Mouse (Mus musculus) CD8-positive naive resting alpha-beta T cell, adult 2 months (primary cell): ENCODE results near the gene Igdcc3.

Experiments used
- DNase-seq, 2 experiments: peaks; one replicate each; pipeline ENCODE4 v3.0.0; 2022; ENCODE audit warnings: low read depth in 2 of 2, low spot score in 2 of 2

Gene Igdcc3

DNA sequence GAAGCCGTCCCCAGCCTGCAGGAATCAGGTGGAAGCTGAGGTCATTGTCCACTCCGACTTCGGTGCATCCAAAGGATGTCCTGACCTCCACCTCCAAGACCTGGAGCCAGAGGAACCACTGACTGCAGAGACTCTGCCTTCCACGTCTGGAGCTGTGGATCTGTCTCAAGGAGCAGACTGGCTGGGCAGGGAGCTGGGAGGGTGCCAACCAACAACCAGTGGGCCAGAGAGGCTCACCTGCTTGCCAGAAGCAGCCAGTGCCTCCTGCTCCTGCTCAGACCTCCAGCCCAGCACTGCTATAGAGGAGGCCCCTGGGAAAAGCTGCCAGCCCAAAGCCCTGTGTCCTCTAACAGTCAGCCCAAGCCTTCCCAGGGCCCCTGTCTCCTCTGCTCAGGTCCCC is 5.9 kb upstream of the Igdcc3 start:
- no peak for DNase-seq

DNA sequence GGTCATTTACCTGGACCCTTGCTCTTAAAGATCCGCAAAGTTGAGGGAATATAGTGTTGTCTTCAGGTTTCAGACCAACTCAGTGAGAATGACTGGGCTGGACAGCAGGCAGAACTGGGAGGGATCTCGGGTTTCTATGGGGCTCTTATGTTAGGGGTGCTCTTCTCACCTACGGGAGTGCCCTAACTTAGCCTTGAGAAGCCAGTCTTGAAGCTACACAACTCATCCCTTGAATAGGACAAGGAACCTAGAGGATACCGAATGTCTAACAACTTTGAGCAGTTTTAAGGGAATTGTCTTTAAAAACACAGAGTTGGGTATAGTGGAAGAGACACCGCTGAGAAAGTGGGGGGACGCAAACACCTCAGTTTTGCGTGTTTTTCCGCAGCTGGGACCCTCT is 498 bp upstream of the Igdcc3 start:
- no peak for DNase-seq

DNA sequence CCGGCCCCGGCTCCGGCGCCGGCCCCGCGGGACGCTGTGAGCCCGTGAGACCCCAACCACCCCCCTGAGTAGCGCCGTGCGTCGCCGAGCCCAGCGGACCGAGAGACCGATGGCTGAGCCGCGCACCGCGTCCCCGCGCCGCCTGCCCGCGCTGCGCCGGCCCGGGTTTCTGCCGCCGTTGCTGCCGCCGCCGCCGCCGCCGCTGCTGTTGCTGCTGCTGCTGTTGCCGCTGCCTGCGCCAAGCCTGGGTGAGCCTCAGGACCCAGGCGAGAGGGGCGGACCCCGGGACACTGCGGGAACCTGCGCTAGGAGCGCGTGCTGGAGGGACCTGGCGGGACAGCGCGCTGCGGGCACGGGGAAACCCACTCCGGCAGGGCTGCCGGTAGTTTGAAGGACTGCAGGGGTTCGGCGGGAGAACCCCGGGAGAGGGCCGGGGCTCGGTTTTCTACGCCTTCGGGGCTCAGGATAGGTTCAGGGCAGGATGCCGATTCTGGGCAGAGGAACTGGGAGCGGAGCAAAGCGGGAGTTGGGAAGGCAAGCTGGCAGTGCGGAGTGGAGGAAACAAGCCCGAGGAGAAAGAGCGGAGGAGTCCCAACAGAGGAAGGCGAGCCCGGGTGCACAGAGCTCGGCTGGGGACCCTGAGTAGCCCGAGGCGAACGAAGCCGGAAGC is 452 bp downstream of the Igdcc3 start:
- peak; percentile 3 to 11 for DNase-seq

DNA sequence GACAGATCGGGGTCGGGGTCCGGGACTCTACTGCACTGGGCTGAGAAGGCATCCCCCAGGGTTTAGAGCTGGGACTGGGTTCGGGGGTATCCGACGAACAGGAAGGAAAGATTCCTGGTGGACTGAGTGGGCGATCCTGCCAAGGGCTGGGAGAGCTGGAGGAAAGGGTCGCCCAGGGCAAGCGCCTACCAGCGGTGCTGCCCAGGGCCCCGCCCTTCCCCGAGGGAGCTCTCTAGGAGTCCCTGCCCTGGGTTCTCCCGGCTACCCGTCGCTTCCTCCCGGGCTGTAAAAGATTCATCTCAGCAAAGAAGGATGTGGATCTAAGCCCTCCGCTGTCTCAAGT is 958 bp downstream of the Igdcc3 start:
- DNase-seq: no peak

DNA sequence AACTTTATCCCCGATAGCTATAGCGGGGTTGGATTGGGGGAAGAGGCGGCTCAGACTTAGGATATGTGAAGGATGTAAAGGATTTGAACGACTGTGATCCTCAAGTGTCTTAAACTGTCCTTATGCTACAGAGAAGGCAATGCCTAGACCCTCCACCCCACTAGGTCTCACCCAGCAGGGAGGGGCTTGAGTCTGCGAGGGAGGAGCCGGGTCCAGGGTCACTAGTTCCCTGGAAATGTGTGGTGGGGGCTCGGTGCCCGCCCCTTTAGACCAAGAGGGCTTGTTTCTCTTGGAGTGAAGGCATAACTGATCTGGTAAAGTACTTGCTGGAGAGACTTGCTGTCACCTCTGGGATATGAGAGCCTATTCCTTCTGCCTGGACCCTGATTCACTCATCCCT is 1.4 kb downstream of the Igdcc3 start:
- no peak for DNase-seq

DNA sequence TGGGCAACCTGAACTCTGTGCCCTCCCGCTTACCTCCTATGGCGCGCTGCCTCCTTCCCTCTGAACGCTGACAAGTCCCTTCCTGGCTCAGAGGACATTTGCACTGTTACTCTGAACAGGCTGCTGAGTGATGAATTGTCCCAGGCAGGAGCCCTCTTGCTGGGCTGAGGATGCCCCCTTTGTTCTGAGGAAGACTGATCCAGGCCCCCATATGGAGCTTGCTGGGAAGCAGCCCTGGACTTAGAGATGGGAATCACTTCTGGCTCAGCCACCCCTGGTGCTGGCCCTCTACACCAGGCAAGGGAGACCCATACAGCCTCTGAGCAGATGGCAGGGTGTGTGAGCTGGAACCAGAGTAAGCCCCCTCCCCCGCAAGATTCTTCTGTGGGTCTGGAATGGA is 5.0 kb downstream of the Igdcc3 start:
- DNase-seq: no peak

DNA sequence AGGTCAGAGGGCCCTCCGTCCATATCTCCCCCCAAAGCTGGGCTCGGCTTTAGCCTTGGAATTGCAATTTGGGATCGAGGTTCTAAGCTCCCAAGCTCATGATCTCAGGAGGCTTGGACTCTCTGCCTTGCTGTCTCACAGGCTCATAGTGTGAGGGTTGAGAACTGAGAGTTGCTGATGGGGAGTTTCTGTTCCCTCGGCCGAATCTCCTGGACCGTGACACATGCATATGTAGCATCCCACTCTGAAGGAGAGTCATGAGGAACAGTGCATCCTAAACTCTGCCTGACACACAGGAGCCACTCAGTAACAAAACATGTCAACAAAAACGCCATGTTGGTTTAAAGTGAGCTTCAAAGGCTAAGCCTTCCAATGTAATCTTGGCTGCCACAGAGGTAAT is 7.5 kb downstream of the Igdcc3 start:
- DNase-seq: no peak

DNA sequence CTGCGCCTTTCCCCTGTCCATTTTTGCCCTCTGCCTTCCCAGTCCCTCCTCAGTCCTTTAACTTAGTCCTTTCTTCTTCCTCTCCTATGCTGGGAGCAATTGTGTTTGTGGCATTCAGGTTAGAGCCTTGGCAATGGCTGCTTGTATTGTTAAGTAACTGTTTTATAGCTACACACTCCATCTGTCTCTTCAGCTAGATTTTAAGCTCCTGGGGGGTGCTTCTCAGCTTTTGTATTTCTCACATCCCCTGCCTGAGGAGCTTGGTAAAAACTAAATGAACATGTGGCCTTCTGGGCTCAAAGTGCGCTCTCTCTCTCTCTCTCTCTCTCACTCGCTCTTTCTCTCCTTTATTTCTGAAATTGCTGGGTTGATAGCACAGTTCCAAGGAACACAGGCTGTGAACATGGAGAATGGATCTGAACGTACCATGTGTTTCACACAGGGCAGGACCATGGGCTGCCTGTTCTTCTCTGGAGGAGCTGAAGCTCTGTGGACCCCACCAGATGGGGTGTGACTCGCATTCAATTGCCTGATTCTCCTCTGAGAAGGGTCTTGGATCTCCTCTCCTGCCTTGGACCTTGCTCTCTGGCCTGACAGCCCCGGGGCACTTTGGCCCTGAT is 11.8 kb downstream of the Igdcc3 start:
- DNase-seq: no peak

DNA sequence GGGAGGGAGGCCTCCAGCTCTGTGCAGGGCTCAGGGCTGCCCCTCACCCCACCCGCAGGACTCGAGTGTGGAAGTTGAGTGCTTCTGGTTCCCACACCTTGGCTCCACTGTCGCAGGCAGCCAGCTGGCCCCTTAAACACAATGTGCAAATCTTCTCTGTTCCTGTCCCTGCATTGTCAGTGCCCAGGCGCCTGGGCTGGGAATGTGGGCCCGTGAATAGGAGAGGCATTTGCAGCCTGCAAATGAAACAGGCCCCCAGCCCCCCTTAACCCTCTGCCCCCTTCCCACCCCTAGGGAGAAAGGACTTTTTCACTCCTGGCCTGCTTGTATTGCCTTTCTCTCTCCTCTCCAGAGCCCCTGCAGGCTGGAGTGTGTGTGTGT is 12.3 kb downstream of the Igdcc3 start:
- no peak for DNase-seq

DNA sequence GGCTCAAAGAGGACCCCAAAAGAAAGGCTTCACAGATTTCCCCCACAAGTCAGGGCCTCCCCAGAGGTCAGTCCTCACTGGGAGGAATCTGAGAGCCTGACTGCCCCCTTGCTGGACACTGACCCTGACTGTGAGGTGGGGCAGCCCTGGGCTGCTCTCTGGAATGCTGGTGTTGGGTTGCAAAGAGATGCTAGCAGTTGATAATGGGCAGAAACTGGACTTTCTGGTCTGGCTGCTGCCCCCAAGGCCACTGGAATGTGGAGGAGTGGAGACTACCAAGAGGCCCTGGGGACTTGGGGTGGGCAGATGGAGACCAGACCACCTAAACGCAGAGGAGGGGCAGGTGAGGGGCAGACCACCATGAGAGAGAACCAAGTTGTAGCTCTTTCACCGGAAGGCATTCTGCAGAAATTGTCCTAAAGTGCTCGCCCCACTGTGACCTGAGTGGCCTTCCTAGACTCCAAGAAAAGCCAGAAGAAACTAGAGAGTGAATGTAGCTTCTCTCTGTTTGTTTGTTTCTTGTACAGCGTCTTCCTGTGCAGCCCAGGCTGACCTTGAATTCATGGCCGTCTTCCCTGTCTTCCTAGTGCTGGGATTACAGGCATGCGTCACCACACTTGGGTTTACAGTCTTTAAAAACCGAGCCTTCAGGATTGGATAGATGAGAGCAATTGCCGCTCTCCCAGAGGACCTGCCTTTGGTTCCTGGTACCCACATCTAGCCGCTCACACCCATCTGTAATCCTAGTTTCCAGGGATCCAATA is 13.9 kb downstream of the Igdcc3 start:
- DNase-seq: no peak

DNA sequence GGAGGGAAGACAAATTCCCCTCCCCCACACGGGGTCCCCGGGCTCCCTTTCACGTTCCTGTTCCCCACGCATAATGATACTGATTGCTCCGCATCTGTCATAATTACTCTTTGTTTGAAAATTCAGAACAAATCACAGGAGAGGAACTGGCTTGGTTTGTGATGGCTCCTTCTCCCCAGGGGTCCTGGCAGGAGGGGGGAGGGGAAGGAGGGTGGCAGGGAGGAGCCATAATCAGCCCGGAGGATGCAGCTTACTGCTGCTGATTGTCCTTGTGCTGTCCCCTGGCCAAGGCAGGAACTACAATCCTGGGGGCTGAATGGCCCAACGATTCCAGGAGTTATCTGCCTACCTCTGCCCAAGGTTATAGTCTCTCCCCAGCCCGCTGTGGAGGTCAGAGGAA is 15.6 kb downstream of the Igdcc3 start:
- DNase-seq: no peak

DNA sequence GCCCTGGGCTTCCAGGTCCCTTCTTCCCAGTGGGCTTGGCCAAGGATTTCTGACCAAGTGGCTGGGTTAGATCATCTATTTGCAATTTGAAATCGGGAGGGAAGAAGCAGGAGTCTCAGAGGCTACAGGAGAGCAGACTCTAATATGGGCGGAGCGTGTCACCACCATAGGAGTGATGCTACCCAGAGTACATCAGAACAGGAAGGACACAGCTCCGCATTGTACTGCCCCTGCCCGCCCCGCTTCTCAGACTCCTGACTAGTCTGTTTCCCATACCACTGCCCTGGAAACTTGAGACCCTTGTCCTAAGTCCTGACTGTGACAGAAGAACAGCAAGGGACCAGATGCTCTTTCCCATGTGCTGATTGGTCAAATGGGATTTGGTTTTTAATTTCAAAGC is 16.6 kb downstream of the Igdcc3 start:
- DNase-seq: no peak

DNA sequence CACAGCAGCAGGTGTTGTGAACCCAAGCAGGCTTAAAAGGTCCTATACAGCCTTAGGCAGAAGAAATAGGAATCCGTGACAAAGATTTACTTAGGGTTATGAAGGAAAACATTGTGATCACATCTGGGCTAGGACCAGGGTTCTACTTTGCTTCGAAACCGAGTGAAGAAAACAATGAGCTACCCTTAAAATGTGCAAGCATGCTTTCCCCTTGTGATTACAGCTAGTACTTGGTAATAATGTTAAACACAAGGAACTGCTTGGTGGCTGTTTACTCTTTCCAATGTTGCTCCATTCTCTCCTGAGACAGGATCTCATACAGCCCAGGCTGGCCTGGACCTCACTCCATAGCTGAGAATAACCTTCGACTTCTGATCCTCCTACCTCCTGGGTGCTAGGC is 20.2 kb downstream of the Igdcc3 start:
- DNase-seq: no peak

DNA sequence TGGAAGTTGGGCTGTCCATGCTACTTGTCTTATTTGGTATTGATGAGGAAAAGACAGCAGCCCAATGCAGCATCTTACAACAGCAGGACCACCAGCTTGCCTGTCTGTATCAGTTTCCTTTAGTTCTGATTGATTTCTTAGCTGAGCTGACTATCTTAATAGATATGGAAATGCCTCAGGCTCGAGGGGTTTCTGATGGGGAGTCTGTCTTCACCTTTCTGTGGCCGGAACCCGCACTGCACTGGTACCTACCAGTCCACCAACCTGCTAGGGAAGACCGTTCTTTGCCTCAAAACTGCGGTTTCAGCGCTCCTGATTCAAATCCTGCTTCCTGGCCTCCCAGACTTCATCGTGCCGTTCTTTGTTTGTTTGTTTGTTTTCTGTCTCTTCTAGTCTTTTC is 20.9 kb downstream of the Igdcc3 start:
- no peak for DNase-seq

DNA sequence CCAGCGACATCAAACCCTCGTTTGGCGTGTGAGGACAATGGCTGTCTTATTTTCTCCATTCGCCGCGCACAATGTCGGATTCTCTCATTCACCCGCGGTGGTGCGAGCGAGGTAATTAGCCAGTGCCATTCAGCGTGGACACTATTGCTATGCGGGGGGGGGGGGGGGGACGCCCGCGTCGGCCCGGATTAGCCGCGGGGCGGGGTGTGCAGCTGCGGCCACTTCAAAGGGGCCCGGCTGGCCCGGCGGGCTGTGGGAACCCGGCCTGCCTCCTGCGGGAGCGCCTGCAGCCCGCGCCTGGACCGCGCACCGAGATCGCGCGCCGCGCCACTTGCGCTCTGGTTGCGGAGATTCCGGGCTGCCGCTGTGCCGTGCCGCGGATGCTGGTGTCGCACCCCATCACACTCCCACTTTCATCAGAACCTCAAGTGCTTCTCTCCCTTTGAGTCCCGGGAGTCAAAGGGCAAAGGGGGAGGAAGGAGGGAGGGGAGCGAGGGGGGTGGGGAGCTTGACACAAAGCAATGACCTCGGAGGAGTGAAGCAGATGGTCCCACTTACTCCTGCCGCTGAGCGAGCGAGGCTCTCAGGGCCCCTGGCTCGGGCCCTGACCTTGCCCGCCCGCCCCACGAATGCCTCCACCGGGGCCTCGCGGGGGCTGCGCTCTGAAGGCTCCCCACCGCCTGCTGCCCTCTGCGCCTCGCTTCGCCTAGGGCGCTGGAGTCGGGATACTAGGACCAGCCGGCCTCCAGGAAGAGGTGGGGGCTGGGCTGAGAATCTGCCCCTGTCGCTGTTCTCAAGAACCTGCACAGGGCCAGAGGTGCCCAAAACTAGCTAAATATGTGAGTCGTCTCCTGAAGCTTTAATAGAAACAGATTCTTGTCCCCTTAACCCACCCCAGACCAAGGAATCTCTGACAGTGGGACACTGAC is 22.0 kb downstream of the Igdcc3 start:
- DNase-seq: no peak

DNA sequence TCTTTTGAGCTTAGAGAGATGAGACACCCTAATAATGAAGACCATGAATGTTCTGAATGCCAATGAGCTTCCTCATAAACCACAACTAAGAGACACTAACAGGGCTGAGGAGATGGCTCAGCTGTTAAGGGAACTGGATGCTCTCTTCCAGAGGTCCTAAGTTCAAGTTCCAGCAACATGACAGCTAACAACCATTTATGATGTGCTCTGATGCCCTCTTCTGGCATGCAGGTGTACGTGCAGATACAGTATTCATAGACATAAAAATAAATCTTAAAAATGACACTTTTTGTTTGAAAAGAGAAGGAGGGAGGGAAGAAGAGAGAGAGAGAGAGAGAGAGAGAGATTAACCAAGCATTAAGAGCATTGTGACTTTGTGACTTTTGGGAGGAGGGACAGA is 23.9 kb downstream of the Igdcc3 start:
- DNase-seq: no peak

DNA sequence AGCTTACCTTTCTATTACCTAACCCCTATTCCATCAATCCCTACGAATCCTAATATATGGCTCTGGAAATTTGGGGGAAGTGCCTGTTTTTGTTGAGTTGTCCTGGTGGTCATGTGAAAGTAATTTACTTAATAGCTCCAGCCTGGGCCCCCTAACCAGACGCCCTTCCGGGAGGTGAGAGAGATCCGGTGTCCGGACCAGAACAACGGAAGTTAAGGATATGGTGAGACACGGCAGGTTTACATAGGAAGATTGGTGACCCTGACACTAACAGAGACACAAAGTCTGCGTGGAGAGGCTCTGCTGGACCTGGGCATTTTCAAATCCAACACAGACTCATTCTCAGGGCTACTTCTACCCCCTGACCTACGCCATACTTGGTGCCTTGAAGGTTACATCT is 25.4 kb downstream of the Igdcc3 start:
- DNase-seq: no peak

DNA sequence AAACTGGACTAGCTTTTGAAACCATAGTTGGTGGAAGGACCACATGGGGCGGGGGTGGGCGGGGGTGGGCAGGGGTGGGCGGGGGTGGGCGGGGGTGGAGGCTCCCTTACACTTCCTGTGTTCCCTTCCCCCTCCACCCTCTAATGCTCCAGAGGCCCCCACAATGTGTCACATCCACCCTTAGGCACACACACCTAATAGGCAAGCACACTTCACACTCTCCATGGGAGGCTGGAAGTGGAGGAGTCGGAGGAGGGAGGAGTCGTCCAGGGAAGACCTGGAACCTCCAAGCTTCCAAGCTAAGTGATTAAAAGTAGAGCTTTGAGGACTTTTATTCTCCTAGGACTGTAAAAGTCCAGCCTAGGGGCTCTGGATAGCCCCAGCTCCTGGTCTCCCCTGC is 27.5 kb downstream of the Igdcc3 start:
- no peak for DNase-seq

DNA sequence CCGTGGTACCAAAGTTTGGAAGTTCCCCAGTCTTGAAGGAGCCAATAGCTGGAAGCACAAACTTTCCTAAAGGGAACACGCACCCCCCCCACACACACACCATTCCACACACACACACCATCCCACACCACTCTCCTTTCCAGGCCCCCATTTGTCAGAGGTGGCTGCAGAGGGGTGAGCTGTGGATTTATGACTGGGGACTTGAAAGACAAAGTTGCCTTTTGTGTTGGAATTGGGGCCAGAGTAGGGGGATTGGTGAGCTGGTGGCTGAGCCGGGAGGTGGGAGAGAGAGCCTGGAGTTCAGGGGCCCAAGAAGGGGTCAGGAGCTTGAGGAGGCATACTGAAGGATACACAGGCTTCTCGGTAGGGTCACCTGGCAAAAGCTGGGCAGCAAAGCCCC is 28.0 kb downstream of the Igdcc3 start:
- DNase-seq: no peak

DNA sequence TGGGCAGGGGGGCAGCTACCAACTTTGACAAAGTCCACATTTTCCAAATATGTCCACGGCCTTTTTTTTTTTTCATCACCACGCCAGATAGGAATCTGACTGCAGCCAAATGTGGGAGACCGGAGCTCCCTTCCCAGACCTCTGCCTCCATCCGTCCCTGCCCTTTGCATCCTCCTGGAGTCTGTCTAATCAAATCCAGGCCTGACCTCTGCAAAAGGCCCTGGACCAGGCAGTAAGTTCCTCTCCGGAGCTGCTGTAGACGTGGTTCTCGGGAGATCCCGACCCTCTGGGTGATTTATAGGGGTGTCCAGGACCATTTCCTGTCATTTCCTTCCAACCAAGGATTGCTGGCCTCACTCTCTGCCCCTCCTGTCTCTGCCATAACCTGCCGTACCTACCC is 31.7 kb downstream of the Igdcc3 start:
- no peak for DNase-seq

DNA sequence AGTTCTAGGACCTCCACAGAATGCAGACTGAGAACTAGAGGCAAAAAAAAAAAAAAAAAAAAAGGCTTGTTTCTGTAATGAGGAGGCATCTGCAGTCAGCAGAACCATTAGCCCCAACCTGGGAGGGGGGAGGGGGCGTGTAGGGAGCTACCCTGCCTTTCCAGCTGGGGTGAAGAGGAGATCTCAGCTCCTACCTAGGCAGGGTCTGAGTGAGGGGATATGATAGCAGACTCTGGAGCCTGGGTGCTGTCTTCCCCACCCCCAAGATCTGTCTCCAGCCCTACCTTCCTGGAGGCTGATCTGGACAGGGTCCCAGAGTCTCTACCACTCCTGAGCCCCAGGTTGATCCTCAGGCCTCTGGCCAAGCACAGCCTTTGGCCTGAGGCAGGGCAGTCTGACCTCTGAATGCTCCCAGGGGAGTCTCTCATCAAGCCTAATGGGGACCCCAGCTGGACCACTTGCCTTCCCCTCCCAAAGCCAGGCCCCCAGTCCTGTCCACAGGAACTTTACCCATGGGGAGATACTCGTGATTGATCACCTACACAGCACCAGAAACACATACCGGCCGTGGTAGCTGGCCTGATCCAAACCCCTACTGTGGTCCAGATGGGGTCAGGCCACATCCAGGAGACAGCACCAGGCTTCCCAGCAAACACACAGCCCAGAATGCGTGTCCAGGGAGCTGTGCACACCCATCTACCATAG is 34.4 kb downstream of the Igdcc3 start:
- no peak for DNase-seq
